16 mouse cellular contexts compared by ENCODE assay signal in genomic region chr9:54707288-54707999, GRCm38 (mm10). TPM values are rescaled to one million over a fixed set of nuclear protein-coding genes. Genes with fewer than 3 reads are reported as not detected.
A peak's percentile ranks its signal among the peaks of the same experiment; 100 is the strongest.
DNase-seq lines count a peak whose midpoint lies in the region; ATAC-seq and TF ChIP-seq lines count a peak whose summit lies in the region.
"Had no signal": no experiment of that assay in that cellular context is flagged by ENCODE, and none has a peak within 500 bp of the region (broad histone marks: within the 10 kb centered on the region; RNA-seq: fewer than 3 reads in every experiment).

No protein-coding gene starts in this region.

- H3K9me3 ChIP-seq in heart, embryonic 15.5 days (replicated peaks): no peaks in the 10 kb centered on the region
- no peaks in the 10 kb centered on the region for H3K9me3 ChIP-seq in midbrain, embryonic 14.5 days (ENCODE audit: control insufficient read depth, low read length)
- no peaks in the 10 kb centered on the region for H3K9me3 ChIP-seq in midbrain, embryonic 16.5 days (replicated peaks; ENCODE audit: control insufficient read depth, low read length, poor library complexity, severe bottlenecking)
- H3K9me3 ChIP-seq: heart, embryonic 13.5 days; kidney, embryonic 15.5 days had no signal

- 48% methylated on average over 8 of the region's 8 CpGs for WGBS in heart, embryonic 15.5 days
- WGBS in midbrain, embryonic 14.5 days: 24% methylated on average over 8 of the region's 8 CpGs
- WGBS in midbrain, embryonic 16.5 days: 27% methylated on average over 8 of the region's 8 CpGs

- no peak overlapping the region for H3K9ac ChIP-seq in heart, embryonic 15.5 days
- H3K9ac ChIP-seq in midbrain, embryonic 14.5 days (replicated peaks; ENCODE audit: low read length): no peak overlapping the region
- H3K9ac ChIP-seq in midbrain, embryonic 16.5 days (ENCODE audit: low read depth, low read length): no peak overlapping the region
- H3K9ac ChIP-seq: heart, embryonic 13.5 days; kidney, embryonic 15.5 days; liver, embryonic 14.5 days had no signal

- no peak overlapping the region for H3K4me2 ChIP-seq in heart, embryonic 15.5 days
- no peak overlapping the region for H3K4me2 ChIP-seq in midbrain, embryonic 14.5 days (ENCODE audit: low read length)
- H3K4me2 ChIP-seq in midbrain, embryonic 16.5 days (ENCODE audit: low read length): no peak overlapping the region
- H3K4me2 ChIP-seq: heart, embryonic 13.5 days; kidney, embryonic 15.5 days; midbrain, embryonic 11.5 days had no signal

- no peaks in the 10 kb centered on the region for H3K27me3 ChIP-seq in heart, embryonic 15.5 days
- no peaks in the 10 kb centered on the region for H3K27me3 ChIP-seq in midbrain, embryonic 14.5 days (ENCODE audit: control insufficient read depth, insufficient read depth, low read length)
- no peaks in the 10 kb centered on the region for H3K27me3 ChIP-seq in midbrain, embryonic 16.5 days (ENCODE audit: control insufficient read depth, insufficient read depth, low read depth, low read length)
- H3K27me3 ChIP-seq: heart, embryonic 13.5 days; kidney, embryonic 15.5 days had no signal

- no peak for TF ChIP-seq POLR2A in brain, embryonic 14.5 days (IDR thresholded peaks at IDR 0.05; ENCODE audit: borderline replicate concordance, extremely low read depth, insufficient read depth, insufficient read length, poor library complexity, severe bottlenecking)

- peaks cover 39% of the 10 kb centered on the region for H3K36me3 ChIP-seq in heart, embryonic 15.5 days
- H3K36me3 ChIP-seq in midbrain, embryonic 14.5 days (ENCODE audit: control insufficient read depth, insufficient read depth, low read length): peaks cover 24% of the 10 kb centered on the region
- H3K36me3 ChIP-seq in midbrain, embryonic 16.5 days (ENCODE audit: control insufficient read depth, insufficient read depth, low read length): peaks cover 2% of the 10 kb centered on the region; the same call in 1 of the 2 replicates

- TF ChIP-seq CTCF in brain, embryonic 14.5 days (IDR thresholded peaks at IDR 0.05; ENCODE audit: borderline replicate concordance, extremely low read depth, insufficient read depth, insufficient read length): no peak

- no peak overlapping the region for H3K4me3 ChIP-seq in heart, embryonic 15.5 days
- no peak overlapping the region for H3K4me3 ChIP-seq in midbrain, embryonic 14.5 days (replicated peaks; ENCODE audit: low read depth, low read length)
- no peak overlapping the region for H3K4me3 ChIP-seq in midbrain, embryonic 16.5 days (ENCODE audit: low read depth, low read length)
- H3K4me3 ChIP-seq: heart, embryonic 13.5 days; kidney, embryonic 15.5 days had no signal

- no peak for ATAC-seq in heart, embryonic 15.5 days (replicated peaks; ENCODE audit: insufficient number of reproducible peaks, insufficient read depth, low FRiP score, low read depth)
- ATAC-seq in midbrain, embryonic 14.5 days (ENCODE audit: low FRiP score, low TSS enrichment): no peak
- no peak for ATAC-seq in midbrain, embryonic 16.5 days
- ATAC-seq: inflammation-experienced regulatory T-cells, adult 6 months had no signal

- peak overlapping the region; percentile 20; the same call in 1 of the 2 replicates for H3K27ac ChIP-seq in heart, embryonic 15.5 days
- H3K27ac ChIP-seq in midbrain, embryonic 14.5 days (replicated peaks; ENCODE audit: low read depth, low read length): no peak overlapping the region
- no peak overlapping the region for H3K27ac ChIP-seq in midbrain, embryonic 16.5 days (ENCODE audit: low read length)
- H3K27ac ChIP-seq: heart, embryonic 13.5 days; kidney, embryonic 15.5 days; liver, embryonic 14.5 days had no signal

- no peak for DNase-seq in heart, adult 11 months
- peak; percentile 26 for DNase-seq in midbrain, embryonic 14.5 days
- DNase-seq in brain, embryonic 14.5 days (ENCODE audit: low read depth): peak; percentile 89
- peak; percentile 65 for DNase-seq in retina, adult 2 months (ENCODE audit: low read depth, low spot score)
- DNase-seq in adrenal gland, adult 18-20 months (ENCODE audit: low spot score in 2 of 2): no peak
- no peak for DNase-seq in kidney, postnatal 14 days
- DNase-seq: adrenal gland, postnatal 14 days; gastrocnemius, postnatal 25 days; lung, postnatal 36 days had no signal

- peaks cover 36% of the 10 kb centered on the region for H3K4me1 ChIP-seq in heart, embryonic 15.5 days (replicated peaks)
- H3K4me1 ChIP-seq in midbrain, embryonic 14.5 days (ENCODE audit: control insufficient read depth, insufficient read depth, low read length): no peaks in the 10 kb centered on the region
- H3K4me1 ChIP-seq in midbrain, embryonic 16.5 days (ENCODE audit: control insufficient read depth, insufficient read depth, low read length): no peaks in the 10 kb centered on the region
- H3K4me1 ChIP-seq: kidney, embryonic 15.5 days had no signal

RNA-seq across cellular contexts. Expression of gene Dnaja4, which starts 8.8 kb away (rescaled TPM):
- polyA plus RNA-seq in heart, embryonic 15.5 days (2015; fragmentation: Nextera tagmentation; extraction: Ambion mirVana): 25.8 and 27.8 TPM in 2 replicates
- polyA plus RNA-seq in midbrain, embryonic 14.5 days (2014; fragmentation: Nextera tagmentation; extraction: Ambion mirVana): 5.0 TPM in 2 replicates
- 7.4 and 8.4 TPM in 2 replicates for polyA plus RNA-seq in midbrain, embryonic 16.5 days (2015; fragmentation: Nextera tagmentation; extraction: Ambion mirVana)
- polyA plus RNA-seq in brain, embryonic 14.5 days (2012; rRNA removed): 6.3 and 7.3 TPM in 2 replicates
- 10 to 100 TPM; 34.7 to 51.7 TPM for total RNA-seq in adrenal gland, adult 18-20 months (2021)

RNA-seq across cellular contexts. Expression of gene Wdr61, which starts 26.9 kb away (rescaled TPM):
- polyA plus RNA-seq in heart, embryonic 15.5 days (2015; fragmentation: Nextera tagmentation; extraction: Ambion mirVana): 92.7 and 93.2 TPM in 2 replicates
- 111 and 114 TPM in 2 replicates for polyA plus RNA-seq in midbrain, embryonic 14.5 days (2014; fragmentation: Nextera tagmentation; extraction: Ambion mirVana)
- 90.0 and 91.9 TPM in 2 replicates for polyA plus RNA-seq in midbrain, embryonic 16.5 days (2015; fragmentation: Nextera tagmentation; extraction: Ambion mirVana)
- polyA plus RNA-seq in brain, embryonic 14.5 days (2012; rRNA removed): 65.1 and 90.8 TPM in 2 replicates
- 10 to 100 TPM; 66.4 to 71.3 TPM for total RNA-seq in adrenal gland, adult 18-20 months (2021)

RNA-seq across cellular contexts. Expression of gene Acsbg1, which starts 45.8 kb away (rescaled TPM):
- 0.32 TPM in 1 of 2 replicates, not detected in the other for polyA plus RNA-seq in heart, embryonic 15.5 days (2015; fragmentation: Nextera tagmentation; extraction: Ambion mirVana)
- 14.7 and 16.8 TPM in 2 replicates for polyA plus RNA-seq in midbrain, embryonic 14.5 days (2014; fragmentation: Nextera tagmentation; extraction: Ambion mirVana)
- 20.6 and 33.4 TPM in 2 replicates for polyA plus RNA-seq in midbrain, embryonic 16.5 days (2015; fragmentation: Nextera tagmentation; extraction: Ambion mirVana)
- polyA plus RNA-seq in brain, embryonic 14.5 days (2012; rRNA removed): 14.8 and 16.3 TPM in 2 replicates
- 100 to 1,000 TPM; 221 to 307 TPM for total RNA-seq in adrenal gland, adult 18-20 months (2021)

RNA-seq across cellular contexts. Expression of gene Crabp1, which starts 57.1 kb away (rescaled TPM):
- 9.1 and 23.6 TPM in 2 replicates for polyA plus RNA-seq in heart, embryonic 15.5 days (2015; fragmentation: Nextera tagmentation; extraction: Ambion mirVana)
- polyA plus RNA-seq in midbrain, embryonic 14.5 days (2014; fragmentation: Nextera tagmentation; extraction: Ambion mirVana): 34.8 and 35.1 TPM in 2 replicates
- 19.3 TPM in 2 replicates for polyA plus RNA-seq in midbrain, embryonic 16.5 days (2015; fragmentation: Nextera tagmentation; extraction: Ambion mirVana)
- 112 and 168 TPM in 2 replicates for polyA plus RNA-seq in brain, embryonic 14.5 days (2012; rRNA removed)
- total RNA-seq in adrenal gland, adult 18-20 months (2021): 10 to 100 TPM in 1 of 2 experiments, 1 to 10 TPM in 1; 9.8 to 13.7 TPM
- polyA plus RNA-seq: inflammation-experienced regulatory T-cells, adult 6 months had no signal

Comparison
In these comparisons a context has a peak if more than half of its experiments do, and no peak if none do; other contexts are left out.
1. DNase-seq: peak in midbrain, embryonic 14.5 days (single experiment), brain, embryonic 14.5 days (single experiment) and retina, adult 2 months (single experiment); none in heart, adult 11 months (single experiment), adrenal gland, adult 18-20 months (0 of 2) and kidney, postnatal 14 days (single experiment).
2. RNA of gene Acsbg1, which starts 45.8 kb away (polyA plus RNA-seq): 20.6 to 33.4 TPM in midbrain, embryonic 16.5 days, 14.8 to 16.3 TPM in brain, embryonic 14.5 days and 14.7 to 16.8 TPM in midbrain, embryonic 14.5 days; 0.32 TPM in heart, embryonic 15.5 days; every median in the first group is over 10 times any median in the second.